Mouse (Mus musculus): ENCODE data around the gene Fam170b. TPM values are rescaled to one million over a fixed set of nuclear protein-coding genes. Genes with fewer than 3 reads are reported as not detected.

The Fam170b gene
- polyA plus RNA-seq, 1 experiment from 2014 or later: 0.23 TPM

GRCm38 (mm10) chr14:32861656-32862055 lies 27.9 kb downstream of the Fam170b start:
- Histone ChIP-seq H3K4me2 (replicated peaks; ENCODE audit: low read depth, low read length) (no peak overlapping the region), H3K9me3 (ENCODE audit: control insufficient read depth, low read depth, low read length) (no peaks in the 10 kb centered on the region), H3K4me3 (ENCODE audit: low read depth, low read length) (no peak overlapping the region), H3K36me3 (ENCODE audit: control insufficient read depth, insufficient read depth, low read length) (peaks cover 10% of the 10 kb centered on the region; the same call in 1 of the 2 replicates), H3K27ac (ENCODE audit: low read length) (peak overlapping the region; percentile 70; the same call in 1 of the 2 replicates), H3K27me3 (ENCODE audit: control insufficient read depth, insufficient read depth, low read length) (no peaks in the 10 kb centered on the region), H3K9ac (replicated peaks; ENCODE audit: low read depth, low read length) (no peak overlapping the region), H3K4me1 (ENCODE audit: control insufficient read depth, insufficient read depth, low read length) (peaks cover 29% of the 10 kb centered on the region)
- WGBS: 67% methylated on average over 2 of the region's 2 CpGs
- ATAC-seq (ENCODE audit: insufficient number of reproducible peaks, insufficient read depth, low FRiP score, low read depth): no peak

- no peak overlapping the region for H3K27ac ChIP-seq (ENCODE audit: low read length)
- no peaks in the 10 kb centered on the region for H3K9me3 ChIP-seq (ENCODE audit: control insufficient read depth, low read depth, low read length)
- H3K27me3 ChIP-seq (ENCODE audit: control insufficient read depth, insufficient read depth, low read length): no peaks in the 10 kb centered on the region
- peaks cover 13% of the 10 kb centered on the region for H3K4me1 ChIP-seq (ENCODE audit: control insufficient read depth, insufficient read depth, low read length)
- no peak overlapping the region for H3K9ac ChIP-seq (replicated peaks; ENCODE audit: low read depth, low read length)
- peaks cover 10% of the 10 kb centered on the region; the same call in 1 of the 2 replicates for H3K36me3 ChIP-seq (ENCODE audit: control insufficient read depth, insufficient read depth, low read length)
- H3K4me2 ChIP-seq (replicated peaks; ENCODE audit: low read depth, low read length): no peak overlapping the region
- WGBS: 68% methylated on average over 3 of the region's 3 CpGs
- no peak overlapping the region for H3K4me3 ChIP-seq (ENCODE audit: low read depth, low read length)
- no peak for ATAC-seq (ENCODE audit: insufficient number of reproducible peaks, insufficient read depth, low FRiP score, low read depth)
Observed at GRCm38 (mm10) chr14:32865331-32865730, 31.6 kb downstream of the Fam170b start.

GRCm38 (mm10) chr14:32871963-32872362 lies 38.2 kb downstream of the Fam170b start:
- ATAC-seq (ENCODE audit: insufficient number of reproducible peaks, insufficient read depth, low FRiP score, low read depth): no peak
- no peaks in the 10 kb centered on the region for H3K36me3 ChIP-seq (ENCODE audit: control insufficient read depth, insufficient read depth, low read length)
- no peak overlapping the region for H3K9ac ChIP-seq (replicated peaks; ENCODE audit: low read depth, low read length)
- no peaks in the 10 kb centered on the region for H3K9me3 ChIP-seq (ENCODE audit: control insufficient read depth, low read depth, low read length)
- H3K4me2 ChIP-seq (replicated peaks; ENCODE audit: low read depth, low read length): no peak overlapping the region
- H3K27ac ChIP-seq (ENCODE audit: low read length): no peak overlapping the region
- H3K27me3 ChIP-seq (ENCODE audit: control insufficient read depth, insufficient read depth, low read length): no peaks in the 10 kb centered on the region
- no peaks in the 10 kb centered on the region for H3K4me1 ChIP-seq (ENCODE audit: control insufficient read depth, insufficient read depth, low read length)
- H3K4me3 ChIP-seq (ENCODE audit: low read depth, low read length): no peak overlapping the region
- 76% methylated on average over 5 of the region's 5 CpGs for WGBS

DNA sequence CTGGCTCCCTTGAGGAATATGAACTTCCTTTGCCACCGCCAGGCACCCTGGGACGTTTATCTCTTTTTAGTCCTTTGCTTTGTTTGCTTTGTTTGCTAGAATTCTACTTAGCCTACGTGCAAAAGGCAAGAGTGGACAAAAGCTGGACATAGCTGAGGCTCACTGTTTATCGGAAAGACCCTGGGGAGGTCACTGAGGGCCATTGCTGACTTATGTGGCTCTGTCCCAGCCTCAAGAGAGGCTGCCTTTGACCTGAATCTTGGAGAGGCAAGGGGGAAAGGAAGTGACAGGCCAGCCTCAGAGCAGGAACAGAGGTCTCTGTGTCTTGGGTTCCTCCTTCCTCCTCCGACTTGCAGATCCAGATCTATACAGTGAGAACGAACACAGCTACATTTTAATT lies 43.8 kb downstream of the Fam170b start:
- no peak overlapping the region for H3K9ac ChIP-seq (replicated peaks; ENCODE audit: low read depth, low read length)
- H3K4me2 ChIP-seq (replicated peaks; ENCODE audit: low read depth, low read length): no peak overlapping the region
- 51% methylated on average over 6 of the region's 6 CpGs for WGBS
- H3K4me3 ChIP-seq (ENCODE audit: low read depth, low read length): no peak overlapping the region
- H3K27me3 ChIP-seq (ENCODE audit: control insufficient read depth, insufficient read depth, low read length): no peaks in the 10 kb centered on the region
- H3K27ac ChIP-seq (ENCODE audit: low read length): no peak overlapping the region
- H3K9me3 ChIP-seq (ENCODE audit: control insufficient read depth, low read depth, low read length): no peaks in the 10 kb centered on the region
- no peaks in the 10 kb centered on the region for H3K36me3 ChIP-seq (ENCODE audit: control insufficient read depth, insufficient read depth, low read length)
- no peak for ATAC-seq (ENCODE audit: insufficient number of reproducible peaks, insufficient read depth, low FRiP score, low read depth)
- H3K4me1 ChIP-seq (ENCODE audit: control insufficient read depth, insufficient read depth, low read length): no peaks in the 10 kb centered on the region

- 81% methylated on average over 5 of the region's 5 CpGs for WGBS
- Histone ChIP-seq H3K4me2 (replicated peaks; ENCODE audit: low read depth, low read length) (no peak overlapping the region), H3K4me1 (ENCODE audit: control insufficient read depth, insufficient read depth, low read length) (no peaks in the 10 kb centered on the region), H3K27ac (ENCODE audit: low read length) (no peak overlapping the region), H3K9ac (replicated peaks; ENCODE audit: low read depth, low read length) (no peak overlapping the region), H3K36me3 (ENCODE audit: control insufficient read depth, insufficient read depth, low read length) (no peaks in the 10 kb centered on the region), H3K4me3 (ENCODE audit: low read depth, low read length) (no peak overlapping the region), H3K27me3 (ENCODE audit: control insufficient read depth, insufficient read depth, low read length) (no peaks in the 10 kb centered on the region), H3K9me3 (ENCODE audit: control insufficient read depth, low read depth, low read length) (no peaks in the 10 kb centered on the region)
- ATAC-seq (ENCODE audit: insufficient number of reproducible peaks, insufficient read depth, low FRiP score, low read depth): no peak
Observed at GRCm38 (mm10) chr14:32880332-32880731, 46.6 kb downstream of the Fam170b start.

- Histone ChIP-seq H3K27ac (ENCODE audit: low read length) (no peak overlapping the region), H3K4me1 (ENCODE audit: control insufficient read depth, insufficient read depth, low read length) (no peaks in the 10 kb centered on the region), H3K9me3 (ENCODE audit: control insufficient read depth, low read depth, low read length) (no peaks in the 10 kb centered on the region), H3K36me3 (ENCODE audit: control insufficient read depth, insufficient read depth, low read length) (no peaks in the 10 kb centered on the region), H3K27me3 (ENCODE audit: control insufficient read depth, insufficient read depth, low read length) (no peaks in the 10 kb centered on the region), H3K4me3 (ENCODE audit: low read depth, low read length) (no peak overlapping the region), H3K4me2 (replicated peaks; ENCODE audit: low read depth, low read length) (no peak overlapping the region), H3K9ac (replicated peaks; ENCODE audit: low read depth, low read length) (no peak overlapping the region)
- WGBS: 58% methylated on average over 1 of the region's 1 CpGs
- no peak for ATAC-seq (ENCODE audit: insufficient number of reproducible peaks, insufficient read depth, low FRiP score, low read depth)
Observed at GRCm38 (mm10) chr14:32881693-32882092, 47.9 kb downstream of the Fam170b start.

Other genes starting within 250 kb of the Fam170b start
- 0.74 and 1.1 TPM in 2 replicates for gene Prrxl1, start 234.6 kb upstream of the Fam170b start, polyA plus RNA-seq (2014; fragmentation: Nextera tagmentation; extraction: Ambion mirVana)
- 0.04 and 0.06 TPM in 2 replicates for gene 3425401B19Rik, start 148.7 kb upstream of the Fam170b start, polyA plus RNA-seq (2014; fragmentation: Nextera tagmentation; extraction: Ambion mirVana)
- gene Tmem273, start 48.0 kb upstream of the Fam170b start, polyA plus RNA-seq (2014; fragmentation: Nextera tagmentation; extraction: Ambion mirVana): 0.55 and 2.1 TPM in 2 replicates
- 43.6 and 44.6 TPM in 2 replicates for gene Vstm4, start 22.8 kb downstream of the Fam170b start, polyA plus RNA-seq (2014; fragmentation: Nextera tagmentation; extraction: Ambion mirVana)
- gene Lrrc18, start 157.4 kb downstream of the Fam170b start, polyA plus RNA-seq (2014; fragmentation: Nextera tagmentation; extraction: Ambion mirVana): 0.16 and 0.56 TPM in 2 replicates